Mouse (Mus musculus) embryonic fibroblast, embryonic 13.5 days (primary cell): Measurements from ENCODE around the gene Wdr5. TPM values are rescaled to one million over a fixed set of nuclear protein-coding genes. Genes with fewer than 3 reads are reported as not detected.

Experiments used
- H3K27ac ChIP-seq: 2 replicates; pipeline ENCODE4 v1.5.1; 2012; ENCODE audit warnings: low read length, control low read depth, inconsistent platforms; ENCODE audit not compliant: insufficient read depth
- H3K4me1 ChIP-seq: 2 replicates; pipeline ENCODE4 v1.6.1; 2011; ENCODE audit warnings: low read length; ENCODE audit not compliant: control insufficient read depth, insufficient read depth
- H3K4me3 ChIP-seq: 2 replicates; pipeline ENCODE4 v1.5.1; 2011; ENCODE audit warnings: mild to moderate bottlenecking, control low read depth, low read length; ENCODE audit not compliant: insufficient read depth
- CTCF ChIP-seq: IDR thresholded peaks from 2 replicates; pipeline ENCODE4 v1.5.1; 2011; ENCODE audit warnings: mild to moderate bottlenecking, control low read depth, low read length, moderate library complexity, borderline replicate concordance; ENCODE audit not compliant: insufficient read depth
- POLR2A ChIP-seq: IDR thresholded peaks from 2 replicates; pipeline ENCODE4 v1.6.1; 2011; ENCODE audit warnings: low read depth, mild to moderate bottlenecking, control low read depth, low read length, moderate library complexity
- polyA plus RNA-seq: library from polyadenylated mRNA; stranded (reverse); fragments of >200 nt; gene quantifications from 2 replicates; pipeline ENCODE4 v1.2.4, GENCODE M21; 2011; ENCODE audit warnings: low read depth; ENCODE audit not compliant: missing spikeins, insufficient read length

The Wdr5 gene
- polyA plus RNA-seq, 1 experiment = 39.9 TPM

DNA sequence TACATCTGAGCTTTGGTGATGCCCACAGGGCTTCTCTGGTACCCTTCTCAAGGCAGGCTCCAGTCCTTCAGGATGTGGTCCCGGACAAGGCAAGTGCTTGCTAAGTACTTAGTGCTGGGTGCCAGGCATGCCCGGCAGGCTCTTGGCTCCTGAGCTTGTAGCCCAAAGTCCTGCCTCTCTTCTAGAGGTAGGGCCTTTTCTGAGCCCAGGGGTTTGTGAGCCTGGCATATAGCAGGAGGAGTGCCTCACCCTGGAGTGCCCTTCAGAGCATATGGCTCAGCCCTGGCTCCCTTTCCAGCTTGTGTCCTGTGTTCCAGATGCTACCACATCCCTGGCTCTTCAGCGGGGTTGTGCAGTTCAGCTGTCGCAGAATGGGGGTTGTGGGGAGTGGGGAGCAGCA lies 49.7 kb downstream of the Wdr5 start:
- TF ChIP-seq POLR2A = no peak
- no peak for TF ChIP-seq CTCF
- no peaks in the 10 kb centered on the region for H3K4me1 ChIP-seq
- no peak overlapping the region for H3K27ac ChIP-seq
- H3K4me3 ChIP-seq = no peak overlapping the region

DNA sequence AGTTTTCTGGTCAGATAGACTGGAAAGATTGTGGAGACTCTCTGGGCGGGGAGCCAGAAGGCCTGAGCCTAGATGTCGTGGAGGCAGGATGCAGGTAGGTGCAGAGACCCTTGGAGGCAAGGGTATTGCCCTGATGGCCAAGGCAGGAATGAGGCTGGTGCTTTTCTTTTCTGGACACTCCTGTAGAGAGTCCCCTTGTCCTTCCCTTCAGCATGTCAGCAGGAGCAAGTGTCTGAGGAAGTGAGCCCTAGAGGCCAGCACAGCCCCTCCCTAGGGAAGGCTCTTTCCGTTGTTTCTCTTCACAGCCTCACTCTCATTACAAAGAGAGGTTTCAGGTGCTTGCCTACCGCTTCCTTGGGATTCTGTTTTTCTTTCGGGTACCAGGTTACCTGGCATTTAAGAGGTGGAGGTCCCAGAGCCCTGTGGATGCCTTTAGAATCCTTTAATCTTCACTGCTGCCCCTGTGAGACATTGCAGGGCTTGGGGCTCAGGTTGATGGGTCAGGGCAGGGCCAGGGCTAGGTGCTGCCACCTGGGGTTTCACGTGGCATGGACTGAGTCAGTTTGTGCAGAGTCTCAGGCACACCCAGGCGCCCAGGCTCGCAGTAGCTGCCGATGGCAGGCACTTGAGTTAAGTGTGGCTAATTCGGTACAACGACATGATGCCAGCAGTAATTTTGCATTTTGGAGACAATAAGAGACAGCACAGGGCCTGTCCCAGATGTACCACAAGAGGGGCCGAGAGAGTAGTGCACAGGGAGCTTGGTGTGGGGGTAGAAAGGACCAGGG lies 50.6 kb downstream of the Wdr5 start:
- Histone ChIP-seq H3K4me3 (no peak overlapping the region), H3K4me1 (no peaks in the 10 kb centered on the region), H3K27ac (no peak overlapping the region)
- no peak for TF ChIP-seq CTCF
- no peak for TF ChIP-seq POLR2A

DNA sequence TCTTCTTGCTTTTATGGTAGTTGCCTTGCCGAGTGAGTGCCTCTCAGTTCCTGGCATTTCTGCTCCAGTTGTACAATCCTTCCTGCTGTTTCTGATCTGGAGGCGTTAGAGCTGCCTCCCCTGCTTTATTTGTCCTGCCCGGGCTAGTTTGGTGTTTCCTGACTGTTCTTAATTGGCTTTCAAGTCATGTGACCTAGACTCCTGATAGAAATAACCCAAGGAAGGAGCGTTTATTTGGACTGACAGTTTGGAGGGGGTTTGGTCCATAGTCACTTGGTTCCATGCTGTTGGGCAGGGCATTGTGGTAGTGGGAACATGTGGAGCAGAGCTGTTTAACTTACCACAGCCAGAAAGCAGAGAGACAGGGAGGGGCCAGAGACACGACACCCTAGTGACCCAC lies 55.9 kb downstream of the Wdr5 start:
- no peak overlapping the region for H3K27ac ChIP-seq

DNA sequence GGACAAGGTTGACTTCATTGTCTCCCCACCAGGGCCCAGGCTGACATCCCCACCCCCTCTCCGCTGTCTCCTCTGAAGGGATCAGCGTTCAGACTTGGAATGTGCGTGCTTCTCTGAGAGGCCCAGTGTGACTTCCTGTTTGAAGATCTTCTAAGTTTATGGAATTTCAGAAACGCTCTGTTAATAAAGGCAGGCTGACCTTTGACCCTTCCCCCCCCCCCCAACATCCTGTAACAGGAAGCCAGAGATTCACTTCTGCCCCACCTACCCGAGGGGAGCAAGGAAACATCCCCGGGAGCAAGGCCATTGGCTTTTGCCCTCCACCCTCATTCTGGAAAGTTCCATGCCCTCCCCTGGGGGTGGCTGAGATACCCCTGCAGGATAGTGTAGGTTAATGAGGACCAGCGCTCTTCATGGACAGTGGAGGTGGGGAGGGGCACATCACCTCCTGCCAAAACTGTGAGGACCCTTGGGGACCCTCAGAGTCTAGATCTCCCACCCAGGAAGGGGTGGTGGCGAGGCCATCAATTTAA lies 57.4 kb downstream of the Wdr5 start:
- Histone ChIP-seq H3K27ac (no peak overlapping the region), H3K4me3 (no peak overlapping the region), H3K4me1 (0 out of 2 replicates have a peak, but pooled peaks cover 7% of the 10 kb centered on the region)
- no peak for TF ChIP-seq CTCF

More for the DNA sequence above, 55.9 kb downstream of the Wdr5 start:
- 0 out of 2 replicates have a peak, but pooled peaks cover 7% of the 10 kb centered on the region for H3K4me1 ChIP-seq
- no peak overlapping the region for H3K4me3 ChIP-seq
- TF ChIP-seq CTCF = no peak
- TF ChIP-seq POLR2A = no peak

DNA sequence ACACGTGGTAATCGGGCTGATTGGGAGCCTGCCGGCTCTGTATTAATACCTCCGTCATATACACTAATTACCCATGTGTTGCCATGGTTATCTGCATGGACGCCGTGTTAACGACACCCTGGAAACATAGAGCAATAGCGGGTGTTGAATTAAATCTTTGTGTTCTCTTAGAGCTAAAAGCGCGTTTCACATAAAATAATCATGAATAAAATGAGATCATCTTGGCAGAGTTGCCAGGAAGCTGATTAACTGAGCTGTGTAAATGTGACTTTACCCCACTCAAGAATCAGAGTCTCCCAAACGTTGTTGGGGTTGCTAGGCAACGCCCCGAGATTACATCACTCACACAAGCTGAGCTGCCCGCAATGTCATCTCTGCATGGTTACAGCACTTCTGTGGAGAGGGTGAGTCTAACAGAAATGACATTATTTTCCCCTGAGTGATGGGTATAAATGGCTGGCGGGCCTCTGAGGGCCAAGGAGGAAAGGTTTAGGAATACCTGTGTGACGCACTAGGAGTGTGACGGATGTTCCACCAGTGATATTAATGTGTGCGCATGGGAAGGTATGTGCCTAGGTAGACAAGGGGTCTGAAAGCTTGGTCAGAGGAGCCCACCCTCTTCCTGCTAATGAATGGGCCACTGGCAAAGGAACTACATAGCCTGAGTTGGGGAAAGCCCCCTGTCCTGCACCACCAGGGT lies 58.1 kb downstream of the Wdr5 start:
- 0 out of 2 replicates have a peak, but pooled peaks cover 7% of the 10 kb centered on the region for H3K4me1 ChIP-seq
- H3K4me3 ChIP-seq = no peak overlapping the region
- no peak overlapping the region for H3K27ac ChIP-seq
- TF ChIP-seq POLR2A (no peak), CTCF (no peak)

DNA sequence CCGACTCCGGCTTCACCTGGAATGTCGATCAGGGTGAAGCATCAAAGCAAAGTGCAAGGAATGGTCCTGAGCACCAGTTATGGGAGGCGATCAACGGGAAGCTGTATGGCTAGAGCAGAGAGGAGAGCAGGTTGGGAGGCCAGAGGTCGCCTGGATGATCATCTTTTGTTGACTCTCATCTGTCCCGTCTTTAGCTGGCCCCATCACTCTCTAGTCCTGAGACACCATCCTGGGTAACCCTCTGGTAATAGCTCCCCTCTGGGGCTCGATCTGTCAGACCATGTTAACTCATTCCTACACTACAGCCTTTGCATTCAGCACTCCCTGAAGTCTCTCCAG lies 58.6 kb downstream of the Wdr5 start:
- no peak overlapping the region for H3K4me3 ChIP-seq
- H3K4me1 ChIP-seq = 0 out of 2 replicates have a peak, but pooled peaks cover 7% of the 10 kb centered on the region
- TF ChIP-seq POLR2A = no peak
- no peak for TF ChIP-seq CTCF
- no peak overlapping the region for H3K27ac ChIP-seq

DNA sequence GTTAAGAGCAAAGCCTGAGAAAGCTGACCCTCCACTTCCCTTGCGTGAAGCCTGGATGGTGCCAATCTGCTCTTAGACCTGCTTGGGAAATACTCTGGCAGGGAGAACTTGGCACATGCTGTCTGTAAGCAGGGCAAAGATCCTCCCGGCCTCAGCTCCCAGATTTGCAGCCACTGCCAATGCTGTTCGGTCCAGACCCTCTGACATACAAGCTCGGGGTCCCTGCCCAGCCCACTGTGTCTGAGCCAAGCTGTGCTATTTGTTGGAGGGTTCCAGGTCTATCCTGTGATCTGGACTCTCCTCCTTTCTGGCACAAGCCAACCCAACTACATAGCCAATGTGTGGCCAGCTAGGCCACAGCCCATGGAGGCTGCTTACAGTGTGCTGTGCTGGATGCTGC lies 61.5 kb downstream of the Wdr5 start:
- no peak overlapping the region for H3K27ac ChIP-seq
- H3K4me3 ChIP-seq = no peak overlapping the region
- TF ChIP-seq POLR2A (no peak), CTCF (no peak)
- H3K4me1 ChIP-seq = 0 out of 2 replicates have a peak, but pooled peaks cover 7% of the 10 kb centered on the region

DNA sequence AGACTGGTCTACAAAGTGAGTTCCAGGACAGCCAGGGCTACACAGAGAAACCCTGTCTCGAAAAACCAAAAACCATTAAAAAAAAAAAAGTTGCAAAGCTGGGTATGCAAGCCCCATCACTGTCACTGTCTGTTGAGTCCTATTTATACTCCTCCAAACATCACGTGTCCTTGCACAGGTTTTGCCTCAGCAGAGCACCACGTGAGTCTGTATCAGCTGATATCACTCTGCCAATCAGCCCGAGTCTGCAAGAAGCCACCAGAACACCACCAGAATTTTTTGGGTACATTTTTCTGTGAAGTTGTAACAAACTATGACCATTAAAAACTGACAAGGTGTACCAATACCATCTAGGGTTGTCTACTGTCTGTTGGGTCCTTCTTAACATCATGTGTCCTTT lies 63.6 kb downstream of the Wdr5 start:
- no peak for TF ChIP-seq POLR2A
- TF ChIP-seq CTCF = no peak
- Histone ChIP-seq H3K4me3 (no peak overlapping the region), H3K4me1 (no peaks in the 10 kb centered on the region), H3K27ac (no peak overlapping the region)

DNA sequence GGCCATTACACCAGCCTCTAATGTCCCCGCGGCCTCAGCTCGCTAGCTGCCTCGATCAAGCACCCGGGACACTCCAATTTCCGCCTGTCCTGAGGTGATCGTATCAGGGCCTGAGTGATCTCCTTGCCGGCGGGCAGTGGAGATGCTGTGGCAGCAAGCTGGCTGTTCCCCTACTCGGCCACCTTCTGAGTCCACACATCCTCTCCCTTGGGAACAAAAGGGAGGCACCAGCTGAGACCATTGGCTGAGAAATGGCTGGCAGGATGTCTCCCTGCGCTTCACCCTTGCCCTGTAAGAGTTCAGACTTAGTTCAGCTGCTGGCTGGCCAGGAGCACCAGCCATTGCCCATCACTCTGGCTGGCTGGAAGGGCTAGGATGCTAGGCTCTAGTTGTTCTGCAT lies 67.2 kb downstream of the Wdr5 start:
- Histone ChIP-seq H3K4me1 (no peaks in the 10 kb centered on the region), H3K4me3 (no peak overlapping the region), H3K27ac (no peak overlapping the region)
- TF ChIP-seq POLR2A (no peak), CTCF (no peak)

DNA sequence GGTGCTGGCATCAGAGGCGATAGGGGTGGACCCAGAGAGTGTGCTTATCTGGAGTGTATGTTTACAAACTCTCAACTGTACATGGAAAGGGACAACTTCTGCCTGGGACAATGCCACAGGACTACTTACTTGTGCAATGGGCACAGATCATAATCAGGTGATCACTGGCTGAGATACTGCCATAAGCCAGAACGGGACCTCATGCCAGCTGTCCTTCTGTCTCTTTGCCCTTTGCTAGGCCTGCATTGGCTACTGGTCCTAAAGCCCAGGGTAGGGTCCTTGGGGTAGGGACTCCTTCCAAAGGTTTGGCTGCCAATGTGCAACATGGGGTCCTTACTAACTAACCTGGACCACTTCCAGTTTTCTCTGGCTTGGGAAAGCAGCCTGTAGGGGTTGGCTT lies 68.1 kb downstream of the Wdr5 start:
- TF ChIP-seq POLR2A (no peak), CTCF (no peak)
- no peak overlapping the region for H3K27ac ChIP-seq
- H3K4me1 ChIP-seq = no peaks in the 10 kb centered on the region
- H3K4me3 ChIP-seq = no peak overlapping the region
